Mouse (Mus musculus) midbrain, embryonic 12.5 days (tissue): ENCODE measurements around the gene Chd4. TPM values are rescaled to one million over a fixed set of nuclear protein-coding genes. Genes with fewer than 3 reads are reported as not detected.

Experiments
- microRNA-seq: library from miRNA; unstranded; fragments of <30 nt; microRNA quantifications from one replicate; pipeline ENCODE4, GENCODE M21; 2017
- polyA plus RNA-seq: library from polyadenylated mRNA; unstranded; fragments of >200 nt; fragmentation: Nextera tagmentation; extraction: Ambion mirVana; gene quantifications from 2 replicates; pipeline ENCODE4 v1.2.1, GENCODE M21; 2016

The Chd4 gene
- polyA plus RNA-seq, 1 experiment from 2014 or later, result 127 TPM

Small RNA genes within 50 kb of the gene (microRNA-seq; reads per million reads assigned to microRNA genes)
- gene Mir7045, result not detected

Other genes with a start within 250 kb of the Chd4 start
- 21.4 and 25.6 TPM in 2 replicates for gene P3h3, start 238.2 kb upstream of the Chd4 start, polyA plus RNA-seq
- gene Gpr162, start 232.0 kb upstream of the Chd4 start, polyA plus RNA-seq, result 11.8 and 11.9 TPM in 2 replicates
- gene Cd4, start 207.8 kb upstream of the Chd4 start, polyA plus RNA-seq, result 0.20 TPM in 1 of 2 replicates, not detected in the other
- gene Lag3, start 184.3 kb upstream of the Chd4 start, polyA plus RNA-seq, result 1.9 and 3.1 TPM in 2 replicates
- 525 and 672 TPM in 2 replicates for gene Ptms, start 175.9 kb upstream of the Chd4 start, polyA plus RNA-seq
- 452 and 459 TPM in 2 replicates for gene Mlf2, start 164.6 kb upstream of the Chd4 start, polyA plus RNA-seq
- 100 and 105 TPM in 2 replicates for gene Cops7a, start 130.4 kb upstream of the Chd4 start, polyA plus RNA-seq
- gene Pianp, start 99.3 kb upstream of the Chd4 start, polyA plus RNA-seq, result 6.7 and 7.7 TPM in 2 replicates
- 18.0 and 20.6 TPM in 2 replicates for gene Zfp384, start 86.8 kb upstream of the Chd4 start, polyA plus RNA-seq
- 163 and 171 TPM in 2 replicates for gene Ing4, start 56.2 kb upstream of the Chd4 start, polyA plus RNA-seq
- gene Acrbp, start 46.3 kb upstream of the Chd4 start, polyA plus RNA-seq, result 18.0 and 18.9 TPM in 2 replicates
- gene Lpar5, start 28.1 kb upstream of the Chd4 start, polyA plus RNA-seq, result 0.16 and 0.26 TPM in 2 replicates
- 54.1 and 56.4 TPM in 2 replicates for gene Nop2, start 35.9 kb downstream of the Chd4 start, polyA plus RNA-seq
- gene Iffo1, start 49.3 kb downstream of the Chd4 start, polyA plus RNA-seq, result 18.7 and 18.8 TPM in 2 replicates
- gene Gapdh, start 70.5 kb downstream of the Chd4 start, polyA plus RNA-seq, result 1,933 and 1,972 TPM in 2 replicates
- 183 and 192 TPM in 2 replicates for gene Ncapd2, start 95.7 kb downstream of the Chd4 start, polyA plus RNA-seq
- gene Mrpl51, start 95.8 kb downstream of the Chd4 start, polyA plus RNA-seq, result 165 and 172 TPM in 2 replicates
- 4.7 and 5.3 TPM in 2 replicates for gene Vamp1, start 119.6 kb downstream of the Chd4 start, polyA plus RNA-seq
- 1.9 and 2.5 TPM in 2 replicates for gene Tapbpl, start 135.9 kb downstream of the Chd4 start, polyA plus RNA-seq
- 1.3 and 2.5 TPM in 2 replicates for gene Cd27, start 141.0 kb downstream of the Chd4 start, polyA plus RNA-seq
- gene Tuba3a, start 190.1 kb downstream of the Chd4 start, polyA plus RNA-seq, result not detected in 2 replicates
- 18.3 and 20.2 TPM in 2 replicates for gene Ltbr, start 217.9 kb downstream of the Chd4 start, polyA plus RNA-seq
- gene Scnn1a, start 224.7 kb downstream of the Chd4 start, polyA plus RNA-seq, result 0.41 and 0.43 TPM in 2 replicates